8 mouse cellular contexts compared by ENCODE assay signal in genomic region chr15:78790451-78790850, GRCm38 (mm10). TPM values are rescaled to one million over a fixed set of nuclear protein-coding genes. Genes with fewer than 3 reads are reported as not detected.
DNase-seq lines count a peak whose midpoint lies in the region; ATAC-seq and TF ChIP-seq lines count a peak whose summit lies in the region.

No protein-coding gene starts in this region.

- peaks cover 49% of the 10 kb centered on the region for H3K27me3 ChIP-seq in limb, embryonic 15.5 days
- H3K27me3 ChIP-seq in forebrain, embryonic 11.5 days (ENCODE audit: control insufficient read depth, insufficient read depth, low read length) = no peaks in the 10 kb centered on the region

- no peak for TF ChIP-seq CTCF in lung, adult 2 months (IDR thresholded peaks at IDR 0.05; ENCODE audit: insufficient read depth, low read length)

- no peak; the same call in 1 of the 2 replicates for ATAC-seq in limb, embryonic 15.5 days (ENCODE audit: insufficient number of reproducible peaks, low FRiP score, low TSS enrichment, low read depth)
- no peak for ATAC-seq in forebrain, embryonic 11.5 days (replicated peaks; ENCODE audit: low FRiP score)

- WGBS in lung, adult 2 months = 27% methylated on average over 4 of the region's 4 CpGs
- WGBS in limb, embryonic 15.5 days = 42% methylated on average over 4 of the region's 4 CpGs
- 75% methylated on average over 4 of the region's 4 CpGs for WGBS in forebrain, embryonic 11.5 days

- peak overlapping the region; percentile 55 for H3K27ac ChIP-seq in limb, embryonic 15.5 days
- H3K27ac ChIP-seq in forebrain, embryonic 11.5 days (ENCODE audit: low read depth, low read length) = no peak overlapping the region

- intact Hi-C loops in heart, postnatal 14 days (cut with DNase I) = no loop called here

- no peak overlapping the region for H3K4me3 ChIP-seq in lung, adult 2 months (replicated peaks; ENCODE audit: extremely low read depth, low read depth, low read length)
- no peak overlapping the region for H3K4me3 ChIP-seq in limb, embryonic 15.5 days
- H3K4me3 ChIP-seq in forebrain, embryonic 11.5 days (ENCODE audit: low read depth, low read length) = no peak overlapping the region

- no peaks in the 10 kb centered on the region for H3K36me3 ChIP-seq in limb, embryonic 15.5 days
- H3K36me3 ChIP-seq in forebrain, embryonic 11.5 days (ENCODE audit: control insufficient read depth, insufficient read depth, low read length) = no peaks in the 10 kb centered on the region

- no peak overlapping the region for H3K9ac ChIP-seq in limb, embryonic 15.5 days
- H3K9ac ChIP-seq in forebrain, embryonic 11.5 days (ENCODE audit: low read length) = no peak overlapping the region

- peaks cover 35% of the 10 kb centered on the region for H3K4me1 ChIP-seq in lung, adult 2 months (ENCODE audit: control insufficient read depth, insufficient read depth, low read length)
- peaks cover 28% of the 10 kb centered on the region for H3K4me1 ChIP-seq in limb, embryonic 15.5 days
- 0 out of 2 replicates have a peak, but pooled peaks cover 2% of the 10 kb centered on the region for H3K4me1 ChIP-seq in forebrain, embryonic 11.5 days (replicated peaks; ENCODE audit: control insufficient read depth, insufficient read depth, low read length)

- H3K4me2 ChIP-seq in limb, embryonic 15.5 days = no peak overlapping the region
- no peak overlapping the region for H3K4me2 ChIP-seq in forebrain, embryonic 11.5 days (ENCODE audit: low read depth, low read length, severe bottlenecking)

- no peak for TF ChIP-seq POLR2A in lung, adult 2 months (IDR thresholded peaks at IDR 0.05; ENCODE audit: borderline replicate concordance, extremely low read depth, low read depth, low read length)

- DNase-seq in lung, adult 18-20 months = peak; percentile 66 to 68
- DNase-seq in lung, adult 2 months = no peak
- DNase-seq in heart, postnatal 14 days = peak; percentile 58 to 72
- no peak for DNase-seq in left cerebral cortex, adult 9 months (ENCODE audit: low spot score in 2 of 2)
- DNase-seq in spleen, adult 12 weeks (ENCODE audit: low spot score) = no peak
- DNase-seq in B cell, adult 2 months = no peak
- DNase-seq in forebrain, embryonic 11.5 days (ENCODE audit: low spot score) = no peak

- no peaks in the 10 kb centered on the region for H3K9me3 ChIP-seq in limb, embryonic 15.5 days
- H3K9me3 ChIP-seq in forebrain, embryonic 11.5 days (ENCODE audit: control insufficient read depth, low read length) = no peaks in the 10 kb centered on the region

RNA-seq across cellular contexts. Expression of gene Card10, which starts 12.4 kb away (rescaled TPM):
- polyA plus RNA-seq in lung, adult 2 months (2012; rRNA removed) = 61.5 and 73.5 TPM in 2 replicates
- 10 to 100 TPM; 20.3 to 20.6 TPM for total RNA-seq in heart, postnatal 14 days (2021)
- 3.4 and 3.8 TPM in 2 replicates for polyA plus RNA-seq in limb, embryonic 15.5 days (2015; fragmentation: Nextera tagmentation; extraction: Ambion mirVana)
- 2.3 and 2.7 TPM in 2 replicates for polyA plus RNA-seq in forebrain, embryonic 11.5 days (2014; fragmentation: Nextera tagmentation; extraction: Ambion mirVana)

RNA-seq across cellular contexts. Expression of gene Mfng, which starts 17.2 kb away (rescaled TPM):
- polyA plus RNA-seq in lung, adult 2 months (2012; rRNA removed) = 78.0 and 98.3 TPM in 2 replicates
- total RNA-seq in heart, postnatal 14 days (2021) = 10 to 100 TPM; 14.0 to 14.6 TPM
- polyA plus RNA-seq in limb, embryonic 15.5 days (2015; fragmentation: Nextera tagmentation; extraction: Ambion mirVana) = 15.1 and 16.3 TPM in 2 replicates
- polyA plus RNA-seq in forebrain, embryonic 11.5 days (2014; fragmentation: Nextera tagmentation; extraction: Ambion mirVana) = 108 and 113 TPM in 2 replicates

RNA-seq across cellular contexts. Expression of gene Cdc42ep1, which starts 52.0 kb away (rescaled TPM):
- polyA plus RNA-seq in lung, adult 2 months (2012; rRNA removed) = 221 and 277 TPM in 2 replicates
- total RNA-seq in heart, postnatal 14 days (2021) = 10 to 100 TPM; 47.5 to 50.8 TPM
- polyA plus RNA-seq in limb, embryonic 15.5 days (2015; fragmentation: Nextera tagmentation; extraction: Ambion mirVana) = 26.5 and 30.0 TPM in 2 replicates
- 9.6 and 10.4 TPM in 2 replicates for polyA plus RNA-seq in forebrain, embryonic 11.5 days (2014; fragmentation: Nextera tagmentation; extraction: Ambion mirVana)

Comparison
In these comparisons a context has a peak if more than half of its experiments do, and no peak if none do; other contexts are left out.
1. DNase-seq: peak in lung, adult 18-20 months (2 of 2) and heart, postnatal 14 days (2 of 2); none in lung, adult 2 months (single experiment), left cerebral cortex, adult 9 months (0 of 2), spleen, adult 12 weeks (single experiment), B cell, adult 2 months (0 of 2) and forebrain, embryonic 11.5 days (single experiment).
2. RNA of gene Card10, which starts 12.4 kb away (polyA plus RNA-seq): 61.5 to 73.5 TPM in lung, adult 2 months; 3.4 to 3.8 TPM in limb, embryonic 15.5 days and 2.3 to 2.7 TPM in forebrain, embryonic 11.5 days; every median in the first group is over 10 times any median in the second.